Mouse (Mus musculus) MEL (cell line): ENCODE measurements around the gene Psen2.

Source experiments
- EP300 ChIP-seq, 2 experiments: IDR thresholded peaks; 2 replicates each; pipeline ENCODE4 v1.6.1; 2011; ENCODE audit warnings: improper control_type of control experiment in 2 of 2, low read length in 2 of 2, low read depth in 1 of 2, mild to moderate bottlenecking in 1 of 2
- GABPA ChIP-seq: IDR thresholded peaks from 2 replicates; pipeline ENCODE4 v1.6.1; 2012; ENCODE audit warnings: low read depth, mild to moderate bottlenecking, inconsistent platforms, low read length, improper control_type of control experiment, moderate library complexity
- MAX ChIP-seq: IDR thresholded peaks from 2 replicates; pipeline ENCODE4 v1.6.1; 2011; ENCODE audit warnings: low read length, improper control_type of control experiment
- MAZ ChIP-seq: IDR thresholded peaks from 2 replicates; pipeline ENCODE4 v1.6.1; 2012; ENCODE audit warnings: low read depth, mild to moderate bottlenecking, inconsistent platforms, low read length, improper control_type of control experiment
- MEF2A ChIP-seq: IDR thresholded peaks from 2 replicates; pipeline ENCODE4 v1.6.1; 2014; ENCODE audit warnings: low read depth, mild to moderate bottlenecking, inconsistent platforms, low read length, improper control_type of control experiment; ENCODE audit not compliant: poor library complexity, insufficient replicate concordance, severe bottlenecking; ENCODE audit errors: extremely low read depth
- POLR2AphosphoS5 ChIP-seq: IDR thresholded peaks from 2 replicates; pipeline ENCODE4 v1.6.1; 2012; ENCODE audit warnings: low read depth, borderline replicate concordance, mild to moderate bottlenecking, inconsistent platforms, low read length, moderate library complexity, mixed read lengths
- ZC3H11A ChIP-seq: IDR thresholded peaks from 2 replicates; pipeline ENCODE4 v1.6.1; 2012; ENCODE audit warnings: low read depth, mild to moderate bottlenecking, inconsistent platforms, low read length, improper control_type of control experiment
- ZMIZ1 ChIP-seq: IDR thresholded peaks from 2 replicates; pipeline ENCODE4 v1.6.1; 2012; ENCODE audit warnings: low read depth, mild to moderate bottlenecking, inconsistent platforms, low read length, improper control_type of control experiment, moderate library complexity

DNA sequence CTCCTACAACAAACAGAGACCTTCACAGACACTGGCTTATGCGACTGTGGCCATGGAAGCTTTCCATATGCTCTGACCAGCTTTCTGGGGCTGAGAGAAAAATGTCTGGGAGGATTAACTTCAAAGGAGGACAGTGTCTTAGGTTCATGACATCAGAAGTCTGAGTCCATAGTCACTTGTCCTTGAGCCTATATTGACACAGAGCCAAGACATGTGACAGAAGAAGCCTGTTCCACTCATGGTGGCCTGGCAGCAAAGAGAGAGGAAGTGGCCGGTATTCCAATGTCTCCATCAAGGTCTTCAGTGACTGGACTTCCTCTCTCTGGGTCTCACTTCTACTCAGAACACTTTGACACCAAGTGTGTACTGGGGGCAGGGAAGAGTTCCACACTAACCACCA, 2.4 kb downstream of the Psen2 start:
- TF ChIP-seq POLR2AphosphoS5 = no peak
- TF ChIP-seq ZC3H11A = no peak
- no peak for TF ChIP-seq MEF2A
- TF ChIP-seq GABPA = no peak
- no peak for TF ChIP-seq MAX
- TF ChIP-seq MAZ = no peak
- TF ChIP-seq ZMIZ1 = no peak
- TF ChIP-seq EP300 (IDR thresholded peaks at IDR 0.05; ENCODE audit: low read depth in 1 of 2, low read length in 2 of 2) = no peak
